Mouse (Mus musculus) ES-Bruce4 (cell line): ENCODE results near the gene Olfr1378. TPM values are rescaled to one million over a fixed set of nuclear protein-coding genes. Genes with fewer than 3 reads are reported as not detected.

ENCODE experiments used
- H3K27ac ChIP-seq: 2 replicates; pipeline ENCODE4 v1.5.1; 2012; ENCODE audit warnings: low read length, inconsistent platforms; ENCODE audit not compliant: insufficient read depth
- H3K27me3 ChIP-seq: 2 replicates; pipeline ENCODE4 v1.6.1; 2012; ENCODE audit warnings: mild to moderate bottlenecking, low read length, inconsistent platforms; ENCODE audit not compliant: control insufficient read depth, poor library complexity, insufficient read depth, severe bottlenecking
- H3K36me3 ChIP-seq: 2 replicates; pipeline ENCODE4 v1.6.1; 2012; ENCODE audit warnings: inconsistent platforms, mild to moderate bottlenecking, low read length, moderate library complexity; ENCODE audit not compliant: control insufficient read depth, poor library complexity, insufficient read depth, severe bottlenecking
- H3K4me1 ChIP-seq: one replicate; pipeline ENCODE4 v1.8.1; 2011; ENCODE audit warnings: low read length; ENCODE audit not compliant: control insufficient read depth, insufficient read depth
- H3K4me3 ChIP-seq: 2 replicates; pipeline ENCODE4 v1.5.1; 2011; ENCODE audit warnings: low read depth, mild to moderate bottlenecking, low read length
- H3K9ac ChIP-seq: 2 replicates; pipeline ENCODE4 v1.6.1; 2012; ENCODE audit warnings: low read depth, mild to moderate bottlenecking, inconsistent platforms; ENCODE audit not compliant: poor library complexity, severe bottlenecking
- H3K9me3 ChIP-seq: replicated peaks from 2 replicates; pipeline ENCODE4 v1.6.1; 2012; ENCODE audit warnings: mild to moderate bottlenecking, low read length, inconsistent platforms; ENCODE audit not compliant: control insufficient read depth, poor library complexity, insufficient read depth, severe bottlenecking
- CTCF ChIP-seq: IDR thresholded peaks from one replicate; pipeline ENCODE4 v1.8.1; 2011; ENCODE audit warnings: low read depth, low read length
- EP300 ChIP-seq: IDR thresholded peaks from 2 replicates; pipeline ENCODE4 v1.6.1; 2011; ENCODE audit warnings: low read depth, low read length; ENCODE audit not compliant: insufficient read depth
- POLR2A ChIP-seq: IDR thresholded peaks from one replicate; pipeline ENCODE4 v1.8.1; 2011; ENCODE audit warnings: low read length; ENCODE audit not compliant: insufficient read depth
- polyA plus RNA-seq: library from polyadenylated mRNA; stranded (reverse); fragments of >200 nt; gene quantifications from 2 replicates; pipeline ENCODE4 v1.2.4, GENCODE M21; 2011; ENCODE audit warnings: low read depth; ENCODE audit not compliant: missing spikeins, insufficient read depth, insufficient read length

The Olfr1378 gene
- polyA plus RNA-seq: not detected in 2 replicates

DNA sequence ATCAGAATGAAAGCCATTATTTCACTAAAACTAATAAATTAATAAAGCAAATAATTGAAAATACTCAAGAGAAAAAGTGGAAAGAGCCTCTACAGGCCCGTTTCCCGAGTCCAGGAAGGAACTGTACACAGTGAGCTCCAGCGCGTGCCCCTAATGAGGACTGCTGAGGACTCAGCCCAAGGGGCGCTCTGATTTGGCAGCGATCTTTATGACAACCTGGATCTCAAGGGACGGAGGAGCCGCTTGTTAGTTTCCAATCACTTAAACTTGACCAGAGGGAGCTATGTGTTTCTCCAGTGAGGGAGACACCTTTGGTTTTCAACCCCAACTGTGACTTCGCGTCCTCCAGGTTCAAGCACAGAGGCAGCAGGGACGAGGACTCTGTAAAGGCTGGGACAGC, at the start of gene Olfr1378:
Olfr1378 (plus strand) TSS at position 301 of the 400 bp plus-strand sequence.
- H3K4me1 ChIP-seq: no peaks in the 10 kb centered on the region
- TF ChIP-seq CTCF (no peak), POLR2A (no peak), EP300 (no peak)
- no peaks in the 10 kb centered on the region for H3K9me3 ChIP-seq
- no peaks in the 10 kb centered on the region; the same call in 1 of the 2 replicates for H3K27me3 ChIP-seq
- no peak within 1 kb of the TSS for H3K27ac ChIP-seq
- no peaks in the 10 kb centered on the region for H3K36me3 ChIP-seq
- no peak within 1 kb of the TSS for H3K4me3 ChIP-seq
- no peak within 1 kb of the TSS for H3K9ac ChIP-seq

DNA sequence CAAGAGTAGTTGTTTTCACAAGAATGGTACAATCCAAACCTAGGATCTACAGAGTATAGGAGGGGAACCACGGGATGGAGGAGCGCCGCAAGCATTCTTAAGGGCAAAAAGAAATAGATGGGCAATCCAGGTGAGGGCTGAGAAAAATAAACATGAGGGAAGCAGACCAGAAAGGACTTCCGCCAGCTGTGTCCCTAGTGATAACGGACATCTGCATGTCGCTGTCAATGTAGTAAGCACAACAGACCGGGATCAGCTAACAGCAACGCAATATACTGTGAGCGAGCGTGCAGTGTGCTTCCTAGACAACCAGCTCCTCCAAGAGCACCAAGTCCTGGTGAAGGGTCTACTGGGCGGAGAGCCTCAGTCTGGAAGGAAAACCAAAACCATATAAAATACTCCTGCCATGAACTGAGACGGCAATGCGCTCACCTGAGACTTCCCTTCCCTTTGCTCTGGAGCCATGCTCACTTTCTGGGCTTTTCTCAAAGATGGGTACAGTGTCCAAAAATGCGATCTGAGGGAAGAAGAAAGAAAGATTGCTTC, 35.8 kb upstream of the Olfr1378 start:
- TF ChIP-seq EP300 (no peak), POLR2A (no peak), CTCF (no peak)
- Histone ChIP-seq H3K36me3 (no peaks in the 10 kb centered on the region), H3K4me3 (peak overlapping the region; percentile 92), H3K27me3 (no peaks in the 10 kb centered on the region), H3K27ac (no peak overlapping the region), H3K9me3 (no peaks in the 10 kb centered on the region), H3K4me1 (no peaks in the 10 kb centered on the region), H3K9ac (peak overlapping the region; percentile 73; the same call in 1 of the 2 replicates)

DNA sequence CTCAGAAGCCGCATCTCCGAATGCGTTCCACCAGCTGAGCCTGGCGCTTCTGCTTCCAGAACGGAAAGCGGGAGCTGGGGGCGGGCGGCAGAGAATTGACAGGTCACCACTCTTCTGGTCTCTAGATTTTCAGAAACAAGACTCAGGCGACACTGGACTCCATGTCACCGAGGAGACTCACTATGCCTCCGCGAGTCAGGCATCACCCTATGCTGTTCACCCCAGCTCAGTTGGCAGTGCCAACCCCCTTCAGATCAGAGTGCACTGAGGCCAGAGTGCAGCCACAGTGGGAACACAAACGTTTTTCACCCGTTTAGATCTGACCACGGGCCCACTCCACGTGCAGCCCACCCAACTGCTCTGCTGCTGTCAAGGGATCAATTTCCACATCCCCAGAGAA, 35.3 kb upstream of the Olfr1378 start:
- H3K36me3 ChIP-seq: no peaks in the 10 kb centered on the region
- peak overlapping the region; percentile 73 for H3K9ac ChIP-seq
- no peaks in the 10 kb centered on the region for H3K9me3 ChIP-seq
- H3K27me3 ChIP-seq: no peaks in the 10 kb centered on the region
- TF ChIP-seq CTCF (no peak), POLR2A (no peak), EP300 (no peak)
- H3K4me3 ChIP-seq: peak overlapping the region; percentile 92
- H3K4me1 ChIP-seq: no peaks in the 10 kb centered on the region
- H3K27ac ChIP-seq: no peak overlapping the region

DNA sequence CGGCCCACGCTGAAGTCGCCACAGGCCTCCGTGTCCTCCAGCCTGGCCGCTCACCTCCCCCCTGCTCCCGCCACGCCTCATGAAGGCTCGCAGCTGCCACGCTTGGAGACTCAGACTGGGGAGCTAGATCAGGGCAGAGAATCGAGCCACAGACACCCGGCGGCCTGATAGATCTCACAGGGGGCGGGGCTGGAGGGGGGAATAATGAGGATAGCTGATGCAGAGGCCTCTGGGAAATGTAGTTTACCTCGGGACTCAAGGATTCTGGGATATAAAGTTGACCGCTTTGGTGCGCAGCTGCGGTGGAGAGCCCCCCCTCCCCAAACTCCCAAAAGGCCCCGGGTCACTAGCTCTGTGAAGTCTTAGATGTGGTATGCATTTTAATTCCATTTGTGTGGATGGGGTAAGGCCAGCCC, 34.9 kb upstream of the Olfr1378 start, which contains the start of gene Zfp354b:
Zfp354b (minus strand) TSS at position 183 of the 416 bp plus-strand sequence.
- Histone ChIP-seq H3K27me3 (no peaks in the 10 kb centered on the region), H3K4me1 (no peaks in the 10 kb centered on the region), H3K36me3 (no peaks in the 10 kb centered on the region), H3K27ac (no peak within 1 kb of the TSS), H3K9me3 (no peaks in the 10 kb centered on the region), H3K4me3 (peak within 1 kb of the TSS; percentile 92), H3K9ac (peak within 1 kb of the TSS; percentile 73)
- TF ChIP-seq CTCF (no peak), EP300 (no peak), POLR2A (no peak)

DNA sequence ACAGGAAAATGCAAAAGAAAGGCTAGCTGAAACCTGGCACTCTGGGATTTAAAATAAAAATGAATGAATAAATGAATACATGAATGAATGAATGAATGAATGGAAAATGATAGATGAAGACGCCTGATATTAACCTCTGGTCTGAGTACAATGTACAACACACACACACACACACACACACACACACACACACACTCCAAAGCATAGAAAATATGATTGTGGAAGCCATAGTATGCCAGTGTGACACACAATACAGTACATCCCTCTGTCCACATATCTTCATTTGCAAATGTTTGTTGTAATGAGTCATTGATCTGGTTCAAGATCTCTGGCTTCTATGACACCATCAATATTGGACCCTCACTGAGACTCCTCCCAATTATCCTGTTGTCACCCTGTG, 34.3 kb upstream of the Olfr1378 start:
- Histone ChIP-seq H3K9ac (peak overlapping the region; percentile 73; the same call in 1 of the 2 replicates), H3K4me1 (no peaks in the 10 kb centered on the region), H3K36me3 (no peaks in the 10 kb centered on the region), H3K4me3 (no peak overlapping the region), H3K27me3 (no peaks in the 10 kb centered on the region), H3K27ac (no peak overlapping the region), H3K9me3 (no peaks in the 10 kb centered on the region)
- TF ChIP-seq POLR2A: no peak
- no peak for TF ChIP-seq EP300
- no peak for TF ChIP-seq CTCF

DNA sequence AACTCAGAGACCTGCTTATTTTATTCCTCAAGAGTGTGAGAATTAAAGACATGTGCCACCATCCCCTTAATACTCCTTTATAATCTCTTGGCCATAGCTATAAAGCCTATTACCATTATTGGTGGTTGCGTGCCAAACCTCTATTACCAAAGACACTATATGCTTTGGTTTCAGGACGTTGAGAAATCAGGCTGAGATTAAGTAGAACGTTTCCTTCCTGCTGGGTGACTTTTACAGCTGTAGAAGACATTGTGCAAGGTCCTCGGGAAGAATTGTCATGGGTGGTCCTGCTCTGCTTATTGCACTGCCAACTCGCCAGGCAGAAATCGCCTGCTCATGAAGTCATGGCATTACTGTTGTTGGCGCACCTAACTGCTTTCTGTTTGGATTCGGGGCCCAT, 27.9 kb upstream of the Olfr1378 start:
- 0 out of 2 replicates have a peak, but pooled peaks cover 2% of the 10 kb centered on the region for H3K27me3 ChIP-seq
- H3K9ac ChIP-seq: no peak overlapping the region
- TF ChIP-seq POLR2A (no peak), CTCF (no peak), EP300 (no peak)
- H3K36me3 ChIP-seq: no peaks in the 10 kb centered on the region
- no peaks in the 10 kb centered on the region for H3K4me1 ChIP-seq
- no peak overlapping the region for H3K27ac ChIP-seq
- no peak overlapping the region for H3K4me3 ChIP-seq
- H3K9me3 ChIP-seq: no peaks in the 10 kb centered on the region
